Mouse (Mus musculus) brown adipose tissue, adult 24 weeks (tissue): Measurements from ENCODE around the gene Bglap. TPM values are rescaled to one million over a fixed set of nuclear protein-coding genes. Genes with fewer than 3 reads are reported as not detected.

Experiments
- H3K27ac ChIP-seq: fragments of 200-500 bp; replicated peaks from 2 replicates; pipeline ENCODE4 v1.5.1; 2012; ENCODE audit warnings: low read depth, mild to moderate bottlenecking, low read length
- H3K4me1 ChIP-seq: fragments of 200-500 bp; 2 replicates; pipeline ENCODE4 v1.6.1; 2012; ENCODE audit warnings: low read length, mixed read lengths; ENCODE audit not compliant: control insufficient read depth, insufficient read depth, insufficient read length
- H3K4me3 ChIP-seq: fragments of 200-500 bp; 2 replicates; pipeline ENCODE4 v1.5.1; 2012; ENCODE audit warnings: low read depth, mild to moderate bottlenecking, low read length, moderate library complexity; ENCODE audit not compliant: insufficient read depth
- polyA plus RNA-seq: library from polyadenylated mRNA; stranded (reverse); fragments of >200 nt; gene quantifications from 2 replicates; pipeline ENCODE4 v1.2.4, GENCODE M21; 2012; ENCODE audit not compliant: missing spikeins, insufficient read depth, insufficient read length

The Bglap gene
- polyA plus RNA-seq, 1 experiment: not detected

DNA sequence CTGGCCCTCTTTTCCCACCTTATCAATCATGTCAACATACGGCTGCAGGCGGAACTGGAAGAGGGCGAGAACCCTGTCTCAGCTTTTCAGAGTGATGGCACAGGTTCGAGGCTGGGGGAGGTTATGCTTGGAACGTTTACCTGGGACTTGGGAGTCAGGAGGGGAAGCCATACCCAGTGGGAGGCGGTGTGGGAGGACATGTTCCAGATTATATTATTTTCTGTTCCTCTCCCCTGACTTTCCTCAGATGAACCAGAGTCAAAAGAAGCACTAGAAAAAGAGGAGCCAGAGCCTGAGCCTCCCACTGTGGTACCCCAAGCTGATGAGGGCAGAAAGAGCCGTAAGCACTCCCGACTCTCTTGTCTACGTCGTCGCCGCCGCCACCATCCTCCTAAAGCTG lies 33.5 kb downstream of the Bglap start:
- no peak overlapping the region for H3K4me3 ChIP-seq
- H3K27ac ChIP-seq: no peak overlapping the region
- H3K4me1 ChIP-seq: peaks cover 4% of the 10 kb centered on the region; the same call in 1 of the 2 replicates

DNA sequence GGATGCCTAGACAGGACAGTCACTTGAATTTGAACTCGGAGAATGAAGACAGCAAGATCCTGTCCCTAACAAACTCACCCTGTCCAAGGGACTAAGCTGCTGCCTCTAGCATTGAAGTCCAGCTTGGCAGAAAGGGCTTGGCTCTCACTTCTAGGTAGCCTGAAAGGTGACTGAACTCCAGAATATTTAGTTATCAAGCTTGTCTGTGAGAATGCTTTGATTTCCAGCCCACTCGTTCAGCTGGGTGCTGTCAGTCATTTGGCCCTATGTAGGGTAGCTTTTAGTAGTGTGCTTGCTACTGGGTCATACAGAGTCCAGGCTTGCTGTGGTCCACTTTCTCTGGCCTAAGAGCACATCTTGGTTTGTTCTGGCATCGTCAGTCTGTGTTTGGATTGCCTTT lies 45.3 kb downstream of the Bglap start:
- H3K27ac ChIP-seq: peak overlapping the region; percentile 5; the same call in 1 of the 2 replicates
- no peak overlapping the region for H3K4me3 ChIP-seq
- H3K4me1 ChIP-seq: peaks cover 4% of the 10 kb centered on the region; the same call in 1 of the 2 replicates

DNA sequence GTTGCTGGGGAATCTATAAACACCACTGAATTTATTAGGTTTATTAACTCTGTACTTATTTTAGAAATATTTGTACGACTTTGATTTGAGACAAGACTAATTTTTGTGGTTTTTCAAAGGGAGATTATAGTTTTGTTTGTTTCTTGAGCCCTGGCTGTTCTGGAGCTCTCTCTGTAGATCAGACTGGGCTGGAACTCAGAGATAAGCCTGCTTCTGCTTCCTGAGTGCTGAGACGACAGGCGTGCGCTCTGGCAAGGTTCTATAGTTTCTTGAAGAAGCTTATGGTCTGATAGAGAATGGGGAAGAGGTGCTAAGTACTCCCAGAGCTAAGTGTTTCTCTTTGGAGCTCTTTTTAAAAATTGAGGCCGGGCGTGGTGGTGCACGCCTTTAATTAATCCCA lies 45.9 kb downstream of the Bglap start:
- Histone ChIP-seq H3K4me3 (no peak overlapping the region), H3K27ac (no peak overlapping the region), H3K4me1 (peaks cover 4% of the 10 kb centered on the region; the same call in 1 of the 2 replicates)

DNA sequence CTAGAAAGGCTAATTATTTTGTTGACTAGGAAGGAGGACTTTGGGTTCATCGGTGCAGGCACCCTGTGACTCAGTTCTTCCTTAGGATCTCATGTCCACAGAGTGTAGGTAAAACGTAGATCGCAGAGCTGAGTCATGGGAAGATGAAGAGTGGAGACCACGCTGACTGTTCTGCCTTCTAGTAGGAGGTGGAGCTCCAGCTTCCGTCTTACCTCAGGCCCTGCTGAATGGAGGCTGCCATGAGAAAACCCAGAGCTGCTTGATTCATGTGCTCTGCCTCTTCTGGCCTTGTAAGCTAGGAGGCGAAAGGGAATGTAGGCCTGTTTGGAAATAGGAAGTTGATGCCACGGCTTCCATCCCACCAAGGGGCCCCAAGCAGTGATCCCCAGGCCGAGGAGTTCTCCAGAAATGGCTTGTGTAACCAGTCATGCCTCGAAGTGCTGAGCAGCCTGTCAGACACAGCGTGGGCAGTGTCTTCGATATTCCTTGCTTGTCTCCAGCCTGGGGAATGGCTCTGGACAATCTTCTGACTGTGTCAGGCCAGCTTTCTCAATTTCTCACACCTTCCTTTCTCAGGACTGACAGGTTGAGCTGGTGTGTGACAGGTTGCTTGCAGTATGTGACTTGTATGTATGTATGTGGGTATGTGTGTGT lies 46.8 kb downstream of the Bglap start:
- peak overlapping the region; percentile 65 for H3K27ac ChIP-seq
- H3K4me1 ChIP-seq: peaks cover 8% of the 10 kb centered on the region; the same call in 1 of the 2 replicates
- H3K4me3 ChIP-seq: peak overlapping the region; percentile 36

DNA sequence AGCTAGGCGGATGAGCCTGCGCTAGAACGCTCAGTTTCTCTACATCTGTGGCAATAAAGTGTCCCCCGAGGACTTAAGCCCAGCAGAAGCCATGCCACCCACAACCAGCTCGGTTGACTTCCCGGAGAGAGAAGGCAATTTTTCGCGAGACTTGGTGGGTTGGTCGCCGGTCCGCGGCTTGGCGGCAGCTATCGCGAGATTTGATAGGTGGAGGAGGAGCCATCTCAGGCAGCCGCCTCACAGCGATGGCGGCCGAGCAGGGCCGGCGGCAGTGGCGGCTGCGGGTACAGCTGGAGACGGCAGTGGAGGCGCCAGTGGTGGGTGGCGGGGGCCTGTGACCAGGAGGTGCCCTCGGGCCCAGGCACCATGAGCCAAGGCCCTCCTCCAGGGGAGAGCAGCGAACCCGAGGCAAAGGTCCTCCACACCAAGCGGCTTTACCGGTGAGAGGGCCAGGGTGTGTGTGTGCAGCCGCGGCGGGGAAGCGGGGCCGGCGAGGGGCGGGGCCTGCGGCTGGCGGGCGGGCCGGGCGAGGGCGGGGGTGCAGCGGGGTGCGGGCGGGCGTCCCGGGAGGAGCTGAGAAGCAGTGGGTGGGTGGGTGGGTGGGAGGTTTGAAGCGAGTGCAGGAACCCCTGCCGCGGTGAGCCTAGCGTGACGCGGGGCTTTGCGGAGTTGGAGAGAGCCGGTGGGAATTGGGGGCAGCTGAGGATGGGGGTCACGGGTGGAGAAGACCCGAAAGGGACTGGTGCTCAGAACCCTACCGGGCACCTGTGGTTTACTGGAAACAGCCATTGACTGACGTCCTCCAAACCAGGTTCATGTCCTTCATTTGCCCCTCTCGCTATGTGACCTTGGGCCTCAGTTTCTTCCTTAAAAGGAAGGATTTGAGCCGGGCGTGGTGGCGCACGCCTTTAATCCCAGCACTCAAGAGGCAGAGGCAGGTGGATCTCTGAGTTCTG lies 47.9 kb downstream of the Bglap start, which contains the start of the genes Tmem79 and Smg5:
Gene Tmem79 (minus strand): TSS at position 91 of the 956 bp plus-strand sequence.
Gene Smg5 (plus strand): TSS at position 203 of the 956 bp plus-strand sequence.
- peak within 1 kb of the TSS; percentile 91 for H3K27ac ChIP-seq
- H3K4me3 ChIP-seq: peak within 1 kb of the TSS; percentile 93
- H3K4me1 ChIP-seq: peaks cover 12% of the 10 kb centered on the region; the same call in 1 of the 2 replicates

DNA sequence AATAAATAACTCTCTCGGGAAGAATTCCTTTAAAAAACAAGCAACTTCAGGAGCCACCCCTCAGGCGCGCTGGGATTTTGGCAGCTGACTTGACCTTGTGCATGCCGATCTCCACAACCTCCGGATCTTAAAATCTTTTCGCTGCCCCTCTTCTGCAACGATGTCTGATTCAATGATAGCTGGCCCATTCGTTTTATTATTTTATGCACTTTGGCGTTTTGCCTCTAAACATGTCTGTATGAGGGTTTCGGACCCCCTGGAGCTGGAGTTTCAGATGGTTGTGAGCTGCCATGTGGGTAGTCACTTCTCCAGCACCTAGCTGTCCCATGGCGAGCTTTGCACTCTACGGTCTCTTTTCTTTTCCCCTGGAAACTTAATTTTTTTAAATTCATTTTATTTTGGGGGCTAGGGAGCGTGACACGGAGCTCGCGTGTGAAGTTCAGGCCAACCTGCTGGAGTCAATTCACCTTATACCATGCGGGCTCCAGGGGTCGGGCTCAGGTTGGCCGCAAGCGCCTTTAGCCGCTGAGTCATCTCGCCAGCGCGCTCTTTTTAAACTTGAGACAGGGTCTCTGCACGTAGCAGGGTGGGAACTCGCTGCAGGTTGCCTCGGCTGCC lies 48.7 kb downstream of the Bglap start:
- H3K4me3 ChIP-seq: peak overlapping the region; percentile 93
- H3K27ac ChIP-seq: peak overlapping the region; percentile 87
- peaks cover 12% of the 10 kb centered on the region; the same call in 1 of the 2 replicates for H3K4me1 ChIP-seq

DNA sequence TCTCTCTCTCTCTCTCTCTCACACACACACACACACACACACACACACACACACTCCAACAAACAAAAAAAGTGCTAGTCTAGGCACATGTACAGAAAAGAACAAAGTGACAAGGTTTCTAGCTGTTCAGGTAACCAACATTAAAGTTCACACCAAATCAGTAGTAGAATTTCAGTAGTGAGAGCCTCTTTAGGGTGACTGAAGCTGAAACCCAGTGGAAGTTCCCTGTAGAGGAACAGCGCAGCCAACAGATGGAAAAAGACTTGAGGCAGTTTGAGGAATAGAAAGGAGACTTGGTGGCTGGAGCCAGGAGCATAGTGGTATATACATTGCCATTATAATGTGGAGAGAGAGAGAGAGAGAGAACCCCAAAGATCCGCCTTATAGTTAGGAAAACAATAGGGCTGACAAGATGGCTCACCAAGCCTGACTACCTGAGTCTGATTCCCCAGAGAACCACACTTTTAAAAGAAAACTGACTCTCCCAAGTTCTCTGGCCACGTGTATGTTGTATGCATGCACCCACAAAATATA lies 49.3 kb downstream of the Bglap start:
- Histone ChIP-seq H3K4me3 (peak overlapping the region; percentile 93), H3K4me1 (peaks cover 12% of the 10 kb centered on the region; the same call in 1 of the 2 replicates)

DNA sequence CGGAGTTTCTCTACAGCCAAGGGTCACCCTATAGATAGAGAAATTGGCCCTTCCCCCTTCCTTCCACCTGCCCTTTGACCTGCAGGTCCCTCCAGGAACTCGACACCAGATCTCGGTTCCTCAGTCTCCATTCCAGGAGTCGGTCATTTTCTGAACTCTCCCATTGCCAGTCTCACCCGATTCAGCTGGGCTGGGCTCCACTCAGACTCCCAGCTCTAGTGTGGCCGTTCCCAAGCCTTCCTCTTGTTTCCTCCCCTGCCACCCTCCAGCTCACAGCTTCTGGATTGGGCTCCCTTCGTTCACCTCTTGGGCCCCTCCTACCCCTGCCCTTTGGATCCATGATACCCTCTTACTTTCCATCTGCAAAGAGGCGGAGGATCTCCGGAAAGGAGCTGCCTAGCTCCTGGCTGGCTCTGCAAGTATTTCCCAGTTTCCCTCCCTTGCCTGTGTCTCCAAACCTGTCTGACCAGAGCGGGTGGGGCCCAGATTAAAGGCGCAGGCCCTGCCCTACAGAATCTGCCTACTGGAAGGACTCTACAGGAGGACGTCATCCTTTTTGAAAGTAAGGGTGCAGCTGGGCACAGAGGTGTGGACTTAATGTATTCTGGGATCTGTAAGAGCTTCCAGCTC lies 50.1 kb downstream of the Bglap start:
- Histone ChIP-seq H3K27ac (peak overlapping the region; percentile 44), H3K4me1 (peaks cover 12% of the 10 kb centered on the region; the same call in 1 of the 2 replicates), H3K4me3 (peak overlapping the region; percentile 93)

More for the DNA sequence above, 49.3 kb downstream of the Bglap start:
- peak overlapping the region; percentile 74 for H3K27ac ChIP-seq

Other genes starting within 250 kb of the Bglap start
- gene Mef2d, start 242.1 kb downstream of the Bglap start, polyA plus RNA-seq: 34.8 and 50.0 TPM in 2 replicates
- not detected in 2 replicates for gene Rhbg, start 129.8 kb downstream of the Bglap start, polyA plus RNA-seq
- not detected in 2 replicates for gene Gm38392, start 97.3 kb downstream of the Bglap start, polyA plus RNA-seq
- gene Tsacc, start 87.5 kb downstream of the Bglap start, polyA plus RNA-seq: 12.9 and 20.4 TPM in 2 replicates
- gene Cct3, start 87.3 kb downstream of the Bglap start, polyA plus RNA-seq: 120 and 173 TPM in 2 replicates
- gene Glmp, start 59.4 kb downstream of the Bglap start, polyA plus RNA-seq: 96.8 and 101 TPM in 2 replicates
- gene Tmem79, start 48.3 kb downstream of the Bglap start, polyA plus RNA-seq: 89.9 and 111 TPM in 2 replicates
- 14.2 and 24.1 TPM in 2 replicates for gene Smg5, start 48.2 kb downstream of the Bglap start, polyA plus RNA-seq
- gene Paqr6, start 19.9 kb downstream of the Bglap start, polyA plus RNA-seq: 2.1 TPM in 2 replicates
- gene Bglap3, start 11.7 kb downstream of the Bglap start, polyA plus RNA-seq: not detected in 2 replicates
- not detected in 2 replicates for gene Bglap2, start 5.8 kb downstream of the Bglap start, polyA plus RNA-seq
- 25.1 and 30.8 TPM in 2 replicates for gene Pmf1, start 25.9 kb upstream of the Bglap start, polyA plus RNA-seq
- gene Slc25a44, start 40.7 kb upstream of the Bglap start, polyA plus RNA-seq: 71.0 and 78.1 TPM in 2 replicates
- gene Sema4a, start 76.7 kb upstream of the Bglap start, polyA plus RNA-seq: 25.7 and 30.2 TPM in 2 replicates
- gene Lmna, start 125.5 kb upstream of the Bglap start, polyA plus RNA-seq: 33.8 and 35.7 TPM in 2 replicates
- gene Mex3a, start 147.9 kb upstream of the Bglap start, polyA plus RNA-seq: 0.16 and 0.21 TPM in 2 replicates
- gene Rab25, start 163.8 kb upstream of the Bglap start, polyA plus RNA-seq: not detected in 2 replicates
- 209 and 224 TPM in 2 replicates for gene Lamtor2, start 168.6 kb upstream of the Bglap start, polyA plus RNA-seq
- gene Ubqln4, start 169.3 kb upstream of the Bglap start, polyA plus RNA-seq: 36.6 and 42.2 TPM in 2 replicates
- gene Ssr2, start 191.4 kb upstream of the Bglap start, polyA plus RNA-seq: 84.2 and 89.0 TPM in 2 replicates
- 13.7 and 23.6 TPM in 2 replicates for gene Arhgef2, start 221.5 kb upstream of the Bglap start, polyA plus RNA-seq